Mouse (Mus musculus): ENCODE results near the gene Sgca.
"Not testable (repeated sequence)": the region's sequence is repeated elsewhere in the genome, so short reads cannot be mapped to it uniquely, and the experiment has no call there.

Sgca gene

DNA sequence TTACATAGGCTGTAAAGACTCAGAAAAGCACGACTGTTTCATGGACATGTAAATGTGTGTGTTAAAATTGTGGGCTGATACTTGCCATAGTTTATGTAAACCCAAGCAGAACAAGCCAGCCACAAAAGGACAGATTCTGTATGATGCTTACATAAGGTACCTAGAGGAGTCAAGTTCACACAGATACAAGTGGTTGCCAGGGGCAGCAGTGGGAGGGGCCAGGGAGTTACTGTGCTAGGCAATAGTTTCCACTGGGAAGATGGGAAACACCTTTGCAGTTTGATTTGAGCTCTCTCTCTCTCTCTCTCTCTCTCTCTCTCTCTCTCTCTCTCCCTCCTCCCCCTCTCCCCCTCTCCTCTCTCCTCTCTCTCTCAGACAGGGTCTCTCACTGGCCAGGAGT, 9.0 kb upstream of the Sgca start:
- DNase-seq, result no peak

DNA sequence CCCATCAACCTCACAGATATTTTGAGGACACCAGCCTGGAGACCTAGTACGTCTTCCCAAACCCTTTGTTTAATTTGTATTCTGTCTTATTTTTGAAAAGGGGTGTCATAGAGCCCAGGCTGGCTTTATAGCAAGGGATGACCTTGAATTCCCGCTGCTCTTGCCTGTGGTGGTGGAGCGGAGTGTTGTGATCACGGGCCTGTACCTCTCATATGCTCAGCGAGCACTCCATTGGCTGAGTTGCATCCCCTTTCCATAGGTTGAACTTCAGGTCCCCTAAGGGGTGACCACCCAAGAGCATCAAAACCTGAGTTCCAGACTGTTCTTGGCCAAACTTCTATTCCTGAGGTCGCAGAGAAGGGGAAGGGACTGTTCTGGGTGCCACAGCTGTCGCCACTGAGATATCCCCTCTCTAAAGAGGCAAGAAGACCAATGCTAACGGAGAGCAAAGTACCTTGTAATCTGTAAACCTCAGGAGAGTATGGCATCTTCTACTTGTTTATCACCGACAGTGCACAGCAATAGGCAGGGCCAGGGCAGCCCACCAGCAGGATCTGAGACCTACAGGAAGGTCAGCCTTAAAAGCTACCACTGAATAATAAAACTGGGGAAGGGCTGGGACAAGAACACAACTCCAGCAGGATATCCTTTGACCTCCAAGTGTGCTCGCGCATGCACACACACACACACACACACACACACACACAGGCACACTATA, 3.5 kb upstream of the Sgca start:
- no peak for DNase-seq

DNA sequence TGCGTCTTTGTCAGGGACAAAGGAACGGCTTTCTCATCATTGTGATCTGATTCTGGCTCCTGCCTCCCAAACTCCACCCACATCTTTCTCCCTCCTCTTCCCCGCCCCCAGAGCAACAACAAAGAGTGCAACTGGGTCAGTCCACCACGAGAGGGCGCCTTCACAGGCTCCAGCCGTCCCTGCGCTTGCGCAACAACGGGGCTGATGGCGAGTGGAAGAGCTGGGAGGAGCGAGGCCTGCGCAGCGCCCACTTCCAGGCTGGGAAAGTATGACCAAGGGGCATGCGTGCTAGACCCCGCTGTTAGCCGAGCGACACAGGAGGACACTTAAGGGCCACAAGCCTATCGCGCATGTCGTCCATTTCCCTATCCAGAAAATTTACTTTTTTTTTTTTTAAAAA, 2.8 kb upstream of the Sgca start:
- DNase-seq, result peak; percentile 98

DNA sequence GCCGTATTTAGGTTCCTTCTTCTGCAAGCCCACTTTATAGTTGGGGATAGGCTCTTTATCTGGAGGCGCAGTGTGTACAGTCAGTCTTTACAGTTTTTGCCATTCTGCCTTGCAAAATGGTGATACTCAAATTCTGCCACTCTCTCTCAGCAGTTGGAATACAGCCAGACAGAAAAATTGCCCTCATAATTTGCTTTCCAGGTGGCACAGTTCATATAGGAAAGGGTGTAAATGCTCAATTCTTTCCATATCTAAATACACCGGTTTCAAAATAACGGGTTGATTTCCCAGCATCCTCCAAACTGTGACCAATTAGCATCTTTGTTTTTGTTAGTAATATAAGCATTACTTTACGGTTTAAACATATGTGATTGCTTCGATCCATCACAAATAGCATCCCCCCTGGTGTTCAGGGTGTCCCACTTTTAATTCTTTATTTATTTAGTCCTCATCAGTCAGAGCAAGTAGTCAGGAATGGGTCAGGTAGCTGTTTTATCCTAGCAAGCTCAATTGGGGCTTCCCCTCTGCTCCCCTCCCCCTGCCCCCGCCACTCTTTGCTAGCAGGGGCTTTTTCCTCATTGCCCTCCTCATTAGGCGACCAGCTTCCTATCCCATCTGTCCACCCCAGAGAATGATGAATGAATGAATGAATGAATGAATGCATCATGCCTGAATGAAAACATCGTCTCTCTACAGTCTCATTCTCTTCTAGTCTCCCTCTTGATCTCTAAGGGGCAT, 2.2 kb upstream of the Sgca start:
- no peak for DNase-seq

DNA sequence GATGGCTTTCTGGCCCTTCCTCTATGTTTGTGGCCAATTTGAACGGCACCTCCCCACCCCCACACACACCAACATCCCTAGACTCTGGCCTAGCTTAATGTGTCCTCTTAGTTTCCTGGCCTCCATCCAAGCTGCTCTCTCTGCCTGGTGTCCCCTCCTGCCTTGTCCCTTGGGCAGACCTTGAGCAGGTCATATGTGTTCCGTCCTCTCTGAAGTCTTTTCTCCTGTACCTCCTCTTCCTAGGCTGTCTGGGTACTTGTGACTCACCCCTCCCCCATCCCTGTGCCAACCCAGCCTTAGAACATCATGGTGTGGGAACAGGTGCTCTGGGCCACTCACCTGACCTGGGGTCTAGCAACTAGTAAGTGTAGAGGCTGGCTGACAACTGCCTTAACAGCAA, 1.2 kb downstream of the Sgca start:
- no peak for DNase-seq

DNA sequence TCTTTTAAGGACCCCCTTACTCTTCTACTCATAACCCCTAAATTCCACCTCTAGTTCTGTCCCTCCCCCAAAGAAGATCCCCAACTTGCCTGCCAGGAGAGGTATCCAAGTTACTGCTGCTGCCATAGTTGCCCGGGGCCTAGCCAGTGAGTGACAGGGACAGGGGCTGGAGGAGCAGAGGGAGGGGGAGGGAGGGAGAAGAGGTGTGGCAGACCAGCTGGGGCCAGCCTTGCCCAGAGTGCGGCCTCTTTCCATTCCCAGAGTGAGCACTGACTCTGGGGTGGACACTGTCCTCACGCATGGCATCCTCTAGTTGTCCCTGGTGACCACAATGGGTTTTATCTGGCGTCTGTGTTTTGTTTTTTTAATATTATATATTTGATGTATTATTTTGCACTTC, 2.8 kb downstream of the Sgca start:
- DNase-seq, result no peak

DNA sequence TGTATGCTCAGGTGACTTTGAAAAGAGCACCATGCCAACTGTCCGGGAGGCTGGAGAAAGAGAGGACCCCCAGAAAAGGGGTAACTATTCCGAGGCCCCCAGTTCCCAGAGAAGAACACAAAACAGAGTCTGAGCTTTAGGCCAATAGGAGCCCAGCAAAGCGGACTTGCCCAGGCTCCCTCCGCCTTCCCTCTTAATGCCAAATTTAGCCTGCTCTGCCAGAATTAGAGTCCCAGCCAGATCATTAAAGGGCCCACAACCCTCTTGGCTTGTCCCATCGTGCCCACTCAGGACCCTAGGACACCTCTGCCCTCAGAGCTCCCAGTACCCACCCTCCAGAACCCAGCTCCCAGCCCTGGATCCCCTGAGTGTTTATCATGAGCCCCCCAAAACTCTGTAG, 3.2 kb downstream of the Sgca start:
- no peak for DNase-seq

DNA sequence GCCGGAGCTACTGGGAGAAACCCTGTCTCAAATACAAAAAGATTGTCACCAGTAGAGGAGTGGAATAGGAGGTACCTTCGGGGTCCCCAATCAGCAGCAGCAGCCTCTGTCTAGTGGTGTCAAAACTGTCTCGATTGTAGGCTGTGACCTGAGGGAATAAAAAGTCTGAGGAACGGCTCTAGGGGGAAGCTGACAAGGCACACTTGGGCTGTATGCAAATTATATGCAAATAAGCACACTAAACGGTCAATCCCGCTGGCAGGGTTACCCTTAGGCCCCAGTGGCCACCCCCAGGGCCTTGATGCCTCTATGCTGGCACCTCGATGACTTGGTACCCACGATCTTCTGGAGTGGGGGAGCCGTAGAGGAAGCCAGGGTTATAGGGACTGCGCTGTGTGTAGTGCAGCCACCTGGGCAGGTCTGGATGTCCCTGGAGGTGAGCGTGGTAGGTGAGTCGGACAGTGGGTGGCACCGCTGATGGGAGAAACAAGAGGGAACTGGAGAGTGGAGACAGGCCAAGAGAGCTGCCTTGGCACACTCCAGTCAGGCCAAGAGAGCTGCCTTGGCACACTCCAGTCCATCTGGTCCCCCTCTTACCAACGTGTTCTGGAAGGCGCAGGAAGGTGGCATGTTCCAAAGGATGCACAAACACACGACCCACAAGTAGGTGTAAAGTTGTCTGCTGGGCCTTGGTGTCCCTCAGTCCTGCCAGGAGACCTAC, 4.1 kb downstream of the Sgca start:
- DNase-seq, result no peak

DNA sequence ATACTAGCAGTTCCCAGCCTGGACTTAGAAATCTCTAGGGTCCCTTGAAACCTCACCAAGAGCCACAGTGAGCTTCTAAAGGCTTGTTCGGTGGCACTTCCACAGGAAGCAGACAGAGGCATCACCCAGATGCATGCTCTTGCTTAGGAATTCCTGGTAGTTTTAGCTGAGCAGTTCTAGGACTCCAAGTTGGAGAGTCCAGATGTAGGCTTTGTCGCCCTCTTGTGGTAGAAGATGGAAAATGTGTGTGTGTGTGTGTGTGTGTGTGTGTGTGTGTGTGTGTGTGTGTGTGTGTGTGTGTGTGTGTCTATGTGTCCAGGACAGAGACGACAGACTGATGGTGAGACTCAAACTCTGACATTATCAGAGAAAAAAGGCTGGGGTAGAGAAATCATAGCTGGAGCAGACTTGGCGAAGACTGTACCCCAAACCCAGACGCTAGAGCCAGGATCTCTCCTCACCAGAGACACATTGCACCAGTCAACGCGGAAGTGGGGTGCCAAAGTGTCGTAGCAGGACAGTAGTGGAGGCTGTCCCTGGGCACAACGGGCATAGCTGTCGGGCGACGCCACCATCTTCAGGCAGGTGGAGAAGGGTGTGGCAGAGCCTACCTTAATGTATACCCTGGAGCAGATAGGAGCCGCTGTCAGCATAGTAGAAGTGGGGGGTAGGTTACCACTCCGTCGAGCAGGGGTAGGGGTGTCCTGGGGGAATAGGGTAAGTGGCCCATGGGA, 5.8 kb downstream of the Sgca start:
- peak; percentile 80 for DNase-seq

DNA sequence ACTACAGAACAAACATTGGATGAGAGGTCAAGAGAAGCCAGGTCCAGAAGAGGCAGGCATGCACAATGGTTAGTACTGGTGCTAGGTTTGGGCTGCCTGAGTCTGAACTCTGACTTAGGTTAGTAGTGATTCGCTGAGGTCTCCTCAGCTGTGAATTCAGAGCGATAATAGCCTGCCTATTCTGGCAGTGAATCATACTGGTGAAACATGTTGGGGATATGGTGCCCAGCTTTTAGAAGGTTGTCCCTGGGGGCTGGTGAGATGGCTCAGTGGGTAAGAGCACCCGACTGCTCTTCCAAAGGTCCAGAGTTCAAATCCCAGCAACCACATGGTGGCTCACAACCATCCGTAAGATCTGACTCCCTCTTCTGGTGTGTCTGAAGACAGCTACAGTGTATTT, 6.4 kb downstream of the Sgca start:
- DNase-seq, result not testable (repeated sequence)

DNA sequence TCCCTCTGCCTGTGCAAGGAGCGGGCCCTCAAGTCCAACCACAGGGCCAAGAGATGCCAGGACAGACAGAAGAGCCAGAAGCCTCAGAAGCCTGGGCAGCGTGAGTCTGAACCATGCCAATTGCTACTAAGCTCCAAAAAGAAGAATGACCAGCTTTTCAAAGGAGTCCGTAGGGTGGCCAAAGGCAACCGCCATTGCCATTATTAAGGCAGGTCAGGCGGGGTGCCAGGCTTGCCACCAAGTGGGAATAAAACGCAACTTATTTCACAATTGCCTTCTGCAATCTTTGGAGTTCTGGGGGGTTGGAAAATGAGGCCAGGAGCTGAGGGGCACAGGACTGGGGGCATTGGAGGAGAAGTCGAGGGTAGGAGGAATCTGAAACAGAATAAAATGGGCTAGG, 7.9 kb downstream of the Sgca start:
- no peak for DNase-seq

DNA sequence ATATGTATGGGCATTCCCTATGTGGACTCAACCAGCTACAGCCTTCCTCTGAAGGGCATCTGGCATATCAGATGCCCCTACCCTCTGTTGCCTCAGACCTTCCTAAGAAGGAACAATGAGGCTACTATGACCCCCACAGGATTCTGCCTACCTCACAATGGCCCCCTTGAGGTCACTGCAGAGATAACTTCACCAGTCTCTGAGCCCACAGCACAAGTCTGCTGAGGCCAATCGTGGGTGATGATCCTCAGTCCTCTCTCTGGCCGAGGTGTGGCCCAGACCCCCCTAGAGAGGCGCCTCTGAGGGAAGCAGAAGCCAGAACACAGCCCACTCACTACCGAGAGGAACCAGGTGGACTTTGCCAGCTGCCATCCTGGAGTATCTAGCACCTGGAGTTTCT, 8.7 kb downstream of the Sgca start, which contains the start of gene Hils1:
Hils1 (plus strand) TSS at position 175 of the 400 bp plus-strand sequence.
- no peak for DNase-seq

DNA sequence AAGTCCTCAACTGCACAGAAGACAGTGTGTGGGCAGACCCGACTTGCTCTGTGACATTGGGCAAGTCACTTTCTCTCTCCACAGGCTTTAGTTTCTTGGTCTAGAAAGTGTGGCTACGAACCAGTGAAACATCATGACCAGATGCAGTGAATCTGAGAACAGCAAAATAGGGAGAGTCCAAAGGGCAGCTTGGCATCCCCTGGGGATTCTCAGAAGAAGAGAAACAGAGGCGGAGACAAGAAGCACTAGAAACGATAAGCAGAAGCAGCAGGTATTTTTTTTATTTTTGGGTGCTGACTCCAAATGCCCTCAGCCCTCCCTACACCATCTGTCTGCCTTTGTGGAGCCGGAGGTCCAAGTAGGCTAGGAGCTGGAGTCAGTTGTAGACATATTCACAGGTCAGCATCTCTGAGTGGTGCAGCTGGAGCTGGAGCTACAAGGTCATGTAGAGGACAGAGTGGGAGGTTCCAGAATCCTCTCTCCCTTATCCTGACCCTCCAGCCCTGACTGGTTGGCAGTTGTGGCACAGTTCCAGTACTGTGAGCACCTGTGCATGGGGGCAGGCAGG, 13.5 kb downstream of the Sgca start:
- no peak for DNase-seq

DNA sequence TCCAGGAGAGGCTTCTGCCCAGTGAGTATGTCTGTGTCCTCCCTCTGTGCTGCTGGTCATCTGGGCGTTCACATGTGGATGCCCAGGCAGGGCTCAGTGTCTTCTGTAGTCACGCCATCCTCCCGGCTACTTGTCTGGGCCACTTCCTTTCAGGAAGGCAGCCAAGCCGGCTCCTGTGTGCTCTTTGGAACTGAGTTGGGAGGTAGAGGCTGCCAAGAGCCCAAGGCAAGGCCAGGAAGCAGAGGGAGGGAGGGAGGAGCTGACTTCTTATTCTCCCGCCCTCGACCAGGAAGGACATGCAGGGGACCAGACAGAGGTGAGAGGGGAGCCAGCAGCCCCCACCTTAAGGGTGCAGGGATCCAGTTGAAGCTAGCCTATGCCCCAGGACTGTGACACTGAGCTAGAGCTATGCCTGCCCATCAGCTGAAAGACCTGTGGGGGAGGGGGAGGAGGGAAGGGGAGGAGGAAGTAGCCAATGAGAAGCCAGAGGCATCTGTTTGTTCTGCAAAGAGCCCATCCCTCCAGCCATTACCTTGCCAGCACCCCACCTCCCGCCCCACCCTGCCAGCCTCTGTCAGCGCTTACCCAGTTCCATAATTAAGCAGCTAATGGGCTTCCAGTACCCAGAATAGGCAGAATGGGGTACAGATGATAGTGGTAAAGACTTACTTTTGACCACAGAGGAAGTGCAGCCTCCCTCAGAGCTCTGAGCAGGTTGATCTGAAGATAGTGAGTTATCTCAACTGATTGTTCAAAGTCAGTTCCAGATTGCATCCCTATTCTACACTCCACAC, 17.9 kb downstream of the Sgca start:
- DNase-seq, result peak; percentile 83

DNA sequence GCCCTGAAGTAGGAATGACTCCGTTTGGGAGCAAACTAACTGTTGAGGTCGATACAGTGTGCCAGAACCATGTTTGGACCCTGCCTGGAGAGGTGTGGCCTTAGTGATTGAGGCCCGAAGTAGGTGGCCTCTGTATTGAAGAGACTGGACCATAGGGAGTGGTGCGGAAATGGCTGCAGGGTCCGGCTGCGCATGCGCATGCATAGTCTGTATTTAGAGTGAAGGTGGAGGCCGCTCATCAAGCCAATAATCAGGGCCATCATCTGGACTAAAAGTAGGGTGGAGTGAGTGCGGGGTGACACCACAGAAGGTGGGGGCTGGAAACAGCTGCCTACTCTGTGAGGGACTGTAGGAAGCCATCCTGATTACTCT, 18.4 kb downstream of the Sgca start:
- peak; percentile 32 for DNase-seq

DNA sequence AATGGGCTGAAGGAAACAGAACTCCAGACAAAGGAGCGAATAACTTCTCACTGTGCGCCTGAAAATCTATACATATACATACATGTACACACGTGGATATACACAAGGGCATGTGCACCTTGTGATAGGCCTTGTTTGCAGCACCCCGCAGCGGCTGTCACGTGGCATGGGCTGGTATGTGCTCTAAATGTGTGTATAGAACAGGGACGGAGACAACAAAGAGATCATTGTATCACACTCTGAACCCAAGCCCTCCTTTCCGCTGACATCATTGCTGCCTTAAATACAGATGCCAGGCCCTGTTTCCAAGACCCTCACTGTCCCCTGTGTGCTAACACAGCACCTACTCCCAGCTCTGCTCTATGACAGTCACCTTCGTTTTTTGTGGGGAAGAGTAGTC, 21.0 kb downstream of the Sgca start:
- no peak for DNase-seq

DNA sequence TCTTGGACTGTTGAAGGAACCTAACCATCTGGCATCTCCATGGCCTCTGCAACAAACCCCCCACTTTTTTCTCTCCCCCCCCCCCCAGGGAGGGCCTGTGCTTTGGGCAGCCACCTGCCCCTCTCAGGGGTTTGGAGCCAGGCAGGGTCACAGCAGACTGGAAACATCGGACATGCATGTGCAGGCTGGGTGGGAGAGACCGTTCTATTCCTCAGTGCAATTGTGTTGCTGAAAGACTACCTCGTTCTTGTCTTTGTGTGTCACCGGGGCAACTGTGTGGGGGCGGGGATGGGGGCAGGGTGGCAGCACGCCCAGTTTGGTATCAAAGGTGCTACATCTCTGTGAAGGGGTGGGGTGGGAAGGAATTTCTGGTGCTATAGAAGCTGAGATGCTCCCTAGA, 24.0 kb downstream of the Sgca start:
- no peak for DNase-seq

DNA sequence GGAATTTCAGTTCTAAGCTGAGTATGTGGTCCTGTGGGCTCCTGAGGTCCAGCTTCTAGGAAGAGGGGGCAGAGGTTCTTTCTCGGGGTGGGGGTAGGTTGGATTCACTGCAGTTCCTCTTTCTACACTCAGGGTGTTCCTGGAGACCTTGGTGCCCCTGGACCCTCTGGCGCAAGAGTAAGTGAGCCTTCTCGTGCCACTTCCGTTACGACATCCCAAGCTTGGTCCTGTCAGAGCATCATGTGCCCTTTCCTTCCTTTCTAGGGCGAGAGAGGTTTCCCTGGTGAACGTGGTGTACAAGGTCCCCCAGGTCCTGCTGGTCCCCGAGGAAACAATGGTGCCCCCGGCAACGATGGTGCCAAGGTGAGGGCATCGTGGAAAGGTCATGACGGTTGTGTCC, 30.9 kb downstream of the Sgca start:
- DNase-seq, result no peak

DNA sequence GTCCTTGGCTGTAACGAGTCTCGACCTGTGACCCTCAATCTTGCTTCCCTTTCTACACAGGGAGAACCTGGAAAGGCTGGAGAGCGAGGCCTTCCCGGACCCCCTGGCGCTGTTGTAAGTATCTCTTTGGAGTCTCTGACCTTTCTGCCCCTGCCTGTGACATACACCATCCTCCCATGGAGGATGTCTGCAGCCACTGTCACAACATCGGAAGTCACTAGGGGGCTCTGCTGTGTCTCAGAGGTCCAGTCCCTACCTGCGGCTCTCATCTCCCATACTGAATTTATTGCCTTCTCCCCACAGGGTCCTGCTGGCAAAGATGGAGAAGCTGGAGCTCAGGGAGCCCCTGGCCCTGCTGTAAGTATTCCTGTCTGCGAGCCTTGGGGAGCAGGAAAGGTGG, 31.8 kb downstream of the Sgca start:
- DNase-seq, result no peak

DNA sequence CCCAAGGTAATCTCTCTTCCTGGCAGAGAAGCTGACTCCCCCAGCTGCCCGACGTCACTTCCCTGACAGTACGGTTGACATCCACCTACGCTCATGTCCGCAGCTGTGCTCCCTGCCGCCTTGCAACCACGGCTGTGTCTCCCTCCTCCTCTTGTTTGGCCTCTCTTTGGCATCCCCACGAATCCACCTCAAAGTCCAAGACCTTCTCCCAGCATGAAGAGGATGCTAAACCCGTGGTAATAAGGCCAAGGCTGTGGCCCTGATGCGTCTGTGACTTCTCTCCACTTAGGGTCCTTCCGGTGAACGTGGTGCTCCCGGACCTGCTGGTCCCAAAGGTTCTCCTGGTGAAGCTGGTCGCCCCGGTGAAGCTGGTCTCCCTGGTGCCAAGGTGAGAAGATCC, 33.1 kb downstream of the Sgca start:
- DNase-seq, result no peak

DNA sequence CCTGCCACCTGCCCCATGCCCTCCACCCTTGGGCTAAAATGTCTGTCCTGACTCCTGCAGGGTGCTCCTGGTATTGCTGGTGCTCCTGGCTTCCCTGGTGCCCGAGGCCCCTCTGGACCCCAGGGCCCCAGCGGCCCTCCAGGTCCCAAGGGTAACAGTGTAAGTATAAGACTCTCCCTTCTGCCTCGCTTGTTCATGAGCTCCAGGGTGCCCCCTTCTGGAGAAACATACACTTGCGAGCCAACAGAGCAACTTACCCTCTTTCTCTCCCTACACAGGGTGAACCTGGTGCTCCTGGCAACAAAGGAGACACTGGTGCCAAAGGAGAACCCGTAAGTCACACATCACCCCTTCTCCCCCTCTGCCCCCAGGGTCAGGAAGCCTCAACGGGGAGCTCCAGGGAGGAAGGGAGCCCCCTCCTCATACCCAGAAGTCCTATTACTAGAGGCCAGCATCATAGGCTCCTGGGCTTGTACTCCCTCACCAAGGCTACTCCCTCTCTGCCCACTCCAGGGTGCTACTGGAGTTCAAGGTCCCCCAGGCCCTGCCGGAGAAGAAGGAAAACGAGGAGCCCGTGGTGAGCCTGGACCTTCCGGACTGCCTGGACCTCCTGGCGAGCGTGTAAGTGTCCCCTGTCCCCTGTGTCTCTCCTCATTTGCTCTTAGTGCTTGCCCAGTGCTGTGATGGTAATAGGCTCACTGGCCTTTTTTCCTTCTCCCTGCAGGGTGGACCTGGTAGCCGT, 33.7 kb downstream of the Sgca start:
- DNase-seq, result peak; percentile 67
